Mouse (Mus musculus) MEL (cell line): ENCODE results near the gene Htr5a.

ENCODE experiments used
- CHD2 ChIP-seq: IDR thresholded peaks from 2 replicates; pipeline ENCODE4 v1.6.1; 2011; ENCODE audit warnings: low read length, improper control_type of control experiment
- CTCF ChIP-seq, 3 experiments: IDR thresholded peaks in 2 of 3; conservative IDR thresholded peaks in 1 of 3; 2 replicates each; pipeline ENCODE4 v1.5.1; 2011 to 2012; ENCODE audit warnings: low read length in 3 of 3, low read depth in 2 of 3, mild to moderate bottlenecking in 2 of 3, improper control_type of control experiment in 1 of 3, inconsistent platforms in 1 of 3, mixed read lengths in 1 of 3, moderate library complexity in 1 of 3; ENCODE audit not compliant: control insufficient read depth in 1 of 3, insufficient read depth in 1 of 3, poor library complexity in 1 of 3, severe bottlenecking in 1 of 3
- ETS1 ChIP-seq: IDR thresholded peaks from 2 replicates; pipeline ENCODE4 v1.6.1; 2012; ENCODE audit warnings: low read depth, mild to moderate bottlenecking, inconsistent platforms, low read length, improper control_type of control experiment, moderate library complexity
- MAFK ChIP-seq: IDR thresholded peaks from 2 replicates; pipeline ENCODE4 v1.6.1; 2011; ENCODE audit warnings: low read depth, mild to moderate bottlenecking, low read length, improper control_type of control experiment, borderline replicate concordance
- MAZ ChIP-seq: IDR thresholded peaks from 2 replicates; pipeline ENCODE4 v1.6.1; 2012; ENCODE audit warnings: low read depth, mild to moderate bottlenecking, inconsistent platforms, low read length, improper control_type of control experiment
- MEF2A ChIP-seq: IDR thresholded peaks from 2 replicates; pipeline ENCODE4 v1.6.1; 2014; ENCODE audit warnings: low read depth, mild to moderate bottlenecking, inconsistent platforms, low read length, improper control_type of control experiment; ENCODE audit not compliant: poor library complexity, insufficient replicate concordance, severe bottlenecking; ENCODE audit errors: extremely low read depth
- MXI1 ChIP-seq: IDR thresholded peaks from 2 replicates; pipeline ENCODE4 v1.6.1; 2011; ENCODE audit warnings: mild to moderate bottlenecking, low read depth, low read length, improper control_type of control experiment
- POLR2A ChIP-seq, 2 experiments: IDR thresholded peaks; 2 replicates each; pipeline ENCODE4 v1.6.1; 2011 to 2012; ENCODE audit warnings: low read length in 2 of 2, mild to moderate bottlenecking in 2 of 2, control low read depth in 1 of 2, improper control_type of control experiment in 1 of 2, low read depth in 1 of 2, moderate library complexity in 1 of 2; ENCODE audit not compliant: control insufficient read depth in 1 of 2, insufficient read depth in 1 of 2, poor library complexity in 1 of 2
- POLR2AphosphoS5 ChIP-seq: IDR thresholded peaks from 2 replicates; pipeline ENCODE4 v1.6.1; 2012; ENCODE audit warnings: low read depth, borderline replicate concordance, mild to moderate bottlenecking, inconsistent platforms, low read length, moderate library complexity, mixed read lengths
- TAL1 ChIP-seq: IDR thresholded peaks from 2 replicates; pipeline ENCODE4 v1.6.1; 2012; ENCODE audit warnings: mild to moderate bottlenecking, inconsistent platforms, low read length, moderate library complexity, mixed read lengths
- USF1 ChIP-seq: IDR thresholded peaks from 2 replicates; pipeline ENCODE4 v1.6.1; 2014; ENCODE audit warnings: low read depth, mild to moderate bottlenecking, inconsistent platforms, low read length, improper control_type of control experiment, moderate library complexity
- ZC3H11A ChIP-seq: IDR thresholded peaks from 2 replicates; pipeline ENCODE4 v1.6.1; 2012; ENCODE audit warnings: low read depth, mild to moderate bottlenecking, inconsistent platforms, low read length, improper control_type of control experiment
- ZNF384 ChIP-seq: IDR thresholded peaks from 2 replicates; pipeline ENCODE4 v1.6.1; 2012; ENCODE audit warnings: low read depth, mild to moderate bottlenecking, inconsistent platforms, low read length, improper control_type of control experiment

- TF ChIP-seq CTCF (IDR thresholded peaks at IDR 0.05 in 2 of 3, conservative IDR thresholded peaks at IDR 0.05 in 1 of 3; ENCODE audit: control insufficient read depth in 1 of 3, insufficient read depth in 1 of 3, low read depth in 2 of 3, low read length in 3 of 3, poor library complexity in 1 of 3, severe bottlenecking in 1 of 3), result no peak
- TF ChIP-seq USF1, result no peak
- no peak for TF ChIP-seq MAZ
- no peak for TF ChIP-seq TAL1
- TF ChIP-seq ZNF384, result no peak
- TF ChIP-seq MXI1, result no peak
- no peak for TF ChIP-seq POLR2A (IDR thresholded peaks at IDR 0.05; ENCODE audit: control insufficient read depth in 1 of 2, insufficient read depth in 1 of 2, low read depth in 1 of 2, low read length in 2 of 2, poor library complexity in 1 of 2)
- TF ChIP-seq MAFK, result no peak
- no peak for TF ChIP-seq CHD2
- TF ChIP-seq MEF2A, result no peak
- TF ChIP-seq POLR2AphosphoS5, result no peak
- no peak for TF ChIP-seq ZC3H11A
- TF ChIP-seq ETS1, result no peak
Measured at GRCm38 (mm10) chr5:27888080-27888479, 46.1 kb downstream of the Htr5a start.
